Mouse (Mus musculus) kidney, postnatal 36 days (tissue): ENCODE results near the gene Ptn.
A peak's percentile ranks its signal among the peaks of the same experiment; 100 is the strongest.

Source experiments
- DNase-seq, 2 experiments: peaks; one replicate each; pipeline ENCODE4 v3.0.0; 2021 to 2022; ENCODE audit warnings: mixed read lengths in 2 of 2

Gene Ptn

DNA sequence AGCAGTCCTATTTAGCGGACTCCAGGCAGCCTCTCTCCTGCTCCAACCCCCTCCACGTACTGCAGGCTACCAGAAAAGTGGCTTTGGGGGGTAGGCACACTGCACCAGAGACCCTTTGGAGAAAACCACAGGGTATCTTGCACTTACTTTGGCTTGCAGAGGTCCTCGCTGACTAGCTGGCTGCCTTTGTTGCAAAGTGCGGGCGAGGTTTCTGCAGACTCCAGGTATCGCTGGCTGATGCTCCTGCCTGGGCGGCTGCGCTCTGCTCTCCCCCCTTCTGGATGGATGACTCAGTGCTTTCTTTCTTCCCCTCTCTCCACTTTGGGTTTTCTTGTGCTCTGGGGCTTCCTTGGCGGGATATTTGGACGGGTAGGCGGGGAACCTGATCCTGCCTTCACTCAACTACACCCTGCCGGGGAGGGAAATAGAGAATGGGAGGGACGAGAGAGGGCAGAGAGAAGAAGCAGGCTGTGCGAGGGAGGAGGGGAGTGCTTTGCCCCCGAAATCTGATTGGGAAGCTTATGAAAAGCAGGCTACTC is at the start of gene Ptn:
TSS of gene Ptn (minus strand) at position 474 of the 539 bp plus-strand sequence.
- DNase-seq = peak in 1 of 2 experiments; percentile 9

DNA sequence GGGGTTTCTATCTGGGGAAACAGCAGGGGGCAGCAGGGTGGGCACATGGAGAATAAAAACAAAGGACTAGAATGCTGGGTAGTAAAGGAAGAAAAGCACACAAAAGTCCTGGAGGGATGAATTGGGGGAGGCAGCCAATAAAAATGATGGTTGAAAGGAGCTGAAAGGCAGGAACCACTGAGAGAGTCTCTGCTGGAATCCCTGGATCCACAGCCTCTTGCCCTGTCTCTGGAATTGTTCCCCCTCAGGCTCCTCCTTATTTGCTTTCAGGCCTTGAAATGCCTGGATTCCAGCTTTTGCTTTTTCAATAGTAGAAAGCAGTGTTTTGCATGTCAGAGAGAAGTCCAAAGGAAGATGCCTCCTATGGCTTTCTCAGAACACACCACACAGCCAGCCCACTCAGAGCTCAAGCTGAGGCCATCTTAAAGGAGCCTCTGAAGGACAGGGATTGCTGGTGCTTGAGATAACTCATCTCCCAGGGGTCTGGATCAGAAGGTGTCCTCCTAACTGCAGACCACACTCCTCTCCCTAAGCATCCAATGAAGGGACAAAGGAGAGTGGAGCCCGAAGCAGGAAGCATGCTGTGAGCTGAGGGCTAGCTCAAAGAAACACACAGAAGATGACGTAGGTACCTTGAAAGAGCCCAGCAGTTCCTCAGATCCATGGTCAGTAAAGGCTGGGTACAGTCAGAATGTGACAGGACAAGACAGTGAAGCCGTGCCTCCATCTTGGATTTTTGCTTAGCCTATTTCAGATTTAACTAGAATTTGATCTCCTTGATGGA is 48.4 kb upstream of the Ptn start:
- no peak for DNase-seq

DNA sequence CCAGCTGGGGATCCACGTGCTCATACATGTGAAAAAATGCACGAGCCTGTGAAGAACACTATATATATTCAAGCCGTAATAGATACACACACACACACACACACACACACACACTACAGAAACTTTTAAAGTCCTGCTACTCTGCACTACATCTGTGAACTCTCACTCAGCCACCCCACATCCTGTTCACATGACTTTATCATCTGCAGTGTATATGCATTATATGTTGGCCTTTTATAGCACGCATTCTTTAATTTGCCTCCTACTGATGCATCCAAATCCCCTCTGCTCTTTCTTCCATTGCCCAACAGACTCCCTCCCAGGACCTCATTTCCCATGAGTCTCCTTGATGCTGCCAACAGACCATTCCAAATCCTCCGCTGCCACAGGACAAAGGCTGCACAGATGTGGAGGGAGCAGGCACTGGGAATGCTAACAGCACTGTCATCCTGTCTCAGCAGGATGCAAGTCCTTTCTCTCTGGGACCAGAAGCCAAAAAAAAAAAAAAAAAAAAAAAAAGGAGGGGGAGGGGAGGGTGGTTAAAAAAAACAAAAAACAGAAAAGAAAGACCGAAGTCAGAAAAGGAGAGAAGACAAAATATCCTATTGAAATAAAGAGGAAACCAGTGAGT is 47.7 kb upstream of the Ptn start:
- no peak for DNase-seq

DNA sequence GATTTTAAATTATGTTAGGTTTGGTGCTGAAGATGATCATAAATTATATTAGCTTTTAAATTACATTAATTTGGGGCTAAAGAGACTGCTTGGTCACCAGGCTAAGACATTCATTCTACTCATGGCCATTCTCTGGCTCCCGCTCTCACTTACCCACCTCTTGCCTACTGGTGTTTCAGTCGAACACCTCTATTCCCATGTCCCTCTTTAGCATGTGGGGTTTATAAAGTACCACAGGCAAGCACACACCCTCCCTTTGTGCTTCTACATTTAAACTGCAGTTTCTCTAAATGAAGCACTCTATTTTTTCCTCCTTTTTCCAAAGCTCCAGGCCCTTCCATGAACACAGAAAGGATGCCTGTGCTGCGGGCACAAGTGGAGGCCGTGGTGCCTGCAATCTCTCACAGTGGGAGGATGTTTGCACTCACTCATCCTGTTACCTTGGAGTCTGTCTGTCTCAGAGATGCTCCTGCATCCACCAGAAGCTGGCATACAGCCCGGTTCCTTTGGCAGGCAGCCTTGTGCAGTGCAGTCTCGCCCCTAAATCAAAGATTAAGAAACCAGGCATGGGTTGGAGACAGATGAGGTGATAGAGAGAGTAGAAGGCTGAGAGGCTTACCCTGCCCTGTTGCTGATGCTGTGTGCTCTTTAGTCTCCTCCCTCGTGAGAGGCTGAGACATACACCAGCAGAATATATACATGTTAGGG is 40.6 kb upstream of the Ptn start:
- peak; percentile 2 to 53 for DNase-seq

DNA sequence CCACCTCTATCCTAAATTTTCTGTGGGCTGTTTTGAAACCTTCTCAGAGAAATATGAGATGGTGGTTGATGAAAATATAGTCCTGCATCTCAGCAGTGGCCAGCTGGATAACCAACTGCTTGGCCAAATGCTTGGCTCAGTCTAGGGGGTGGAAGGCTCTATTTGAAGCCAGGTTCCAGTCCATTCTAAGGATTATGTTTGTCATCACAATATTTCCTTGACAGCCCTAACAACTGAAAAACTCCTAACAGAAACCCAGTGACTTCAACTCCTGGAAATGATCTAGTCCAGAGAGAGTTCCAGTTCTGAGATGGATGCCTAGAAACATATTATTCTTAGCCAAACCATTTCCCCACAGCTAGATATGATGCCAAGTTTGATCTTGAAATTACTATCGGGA is 35.3 kb upstream of the Ptn start:
- no peak for DNase-seq

DNA sequence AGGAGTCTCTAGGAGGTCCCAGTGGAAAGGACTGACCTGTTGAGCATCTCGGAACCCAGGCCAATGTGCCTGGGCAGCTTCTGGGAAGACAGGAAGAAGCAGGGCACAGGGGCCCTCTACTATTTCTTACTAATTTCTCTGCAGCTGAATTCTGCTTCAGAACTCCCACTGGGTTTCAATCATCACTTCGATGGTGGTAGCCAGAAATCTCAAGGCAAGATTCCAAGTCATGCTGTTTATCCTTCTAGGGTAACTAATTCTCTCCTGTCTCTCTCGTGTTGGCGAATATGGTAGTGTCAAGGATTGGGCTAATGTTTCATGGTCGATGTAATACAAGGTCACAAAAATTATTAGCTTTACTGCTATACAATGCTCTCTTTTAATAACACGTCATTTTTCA is 34.2 kb upstream of the Ptn start:
- no peak for DNase-seq

DNA sequence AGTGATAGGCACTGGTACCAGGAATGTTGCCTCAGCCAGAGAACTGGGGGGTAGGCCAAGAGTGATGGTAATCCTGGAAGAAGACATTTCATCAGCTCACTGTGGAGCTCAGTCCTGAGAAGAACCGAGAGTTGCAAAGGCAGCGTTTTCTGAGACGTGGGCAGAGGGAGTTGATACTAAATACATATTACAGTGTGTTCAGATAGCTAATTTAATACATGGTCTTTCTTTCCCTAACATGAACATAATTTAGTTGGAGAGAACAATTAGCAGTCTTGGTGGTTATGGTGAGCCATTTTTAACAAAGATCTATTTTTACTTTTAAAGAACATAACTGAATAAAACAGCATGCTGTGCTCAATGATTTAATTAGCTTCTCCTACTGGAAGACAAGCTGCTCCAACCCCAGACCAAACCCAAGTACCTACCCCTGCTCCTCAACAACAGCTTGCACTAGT is 33.0 kb upstream of the Ptn start:
- DNase-seq = no peak

DNA sequence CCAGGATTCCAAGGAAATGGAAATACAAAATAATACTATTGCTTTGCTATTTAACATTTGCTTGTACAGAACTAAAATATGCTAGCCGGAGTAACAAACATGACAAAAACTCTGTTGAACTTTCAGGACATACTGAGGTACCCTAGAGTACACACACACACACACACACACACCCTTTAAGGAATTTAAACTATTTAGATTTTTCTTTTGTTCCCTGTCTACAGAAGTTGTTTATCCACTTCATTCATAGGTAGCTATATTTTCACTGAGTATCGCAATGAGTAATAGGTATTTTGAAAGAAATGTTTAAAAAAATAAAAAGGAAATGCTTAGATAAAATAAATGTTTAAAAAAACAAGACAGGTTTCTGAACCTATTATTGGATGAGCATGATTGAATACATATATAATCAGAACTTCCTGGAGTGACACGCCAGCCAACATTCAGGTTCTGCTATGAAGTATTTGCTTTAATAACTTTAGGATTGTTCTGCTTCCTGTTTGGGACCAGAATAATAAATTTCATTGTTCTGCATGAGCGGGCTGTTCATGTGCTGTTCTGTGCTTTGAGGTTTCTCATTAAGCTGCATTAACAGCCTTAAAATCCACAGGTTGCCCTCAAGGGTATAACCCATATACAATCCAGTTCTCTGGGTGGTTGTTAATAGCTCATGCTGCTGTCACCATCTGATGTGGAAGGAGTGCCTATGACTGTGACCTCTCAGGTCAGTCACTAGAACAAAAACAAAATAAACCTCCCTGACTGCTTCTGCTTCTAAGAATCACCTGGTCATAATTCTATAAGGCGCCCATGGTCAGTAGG is 32.3 kb upstream of the Ptn start:
- no peak for DNase-seq

DNA sequence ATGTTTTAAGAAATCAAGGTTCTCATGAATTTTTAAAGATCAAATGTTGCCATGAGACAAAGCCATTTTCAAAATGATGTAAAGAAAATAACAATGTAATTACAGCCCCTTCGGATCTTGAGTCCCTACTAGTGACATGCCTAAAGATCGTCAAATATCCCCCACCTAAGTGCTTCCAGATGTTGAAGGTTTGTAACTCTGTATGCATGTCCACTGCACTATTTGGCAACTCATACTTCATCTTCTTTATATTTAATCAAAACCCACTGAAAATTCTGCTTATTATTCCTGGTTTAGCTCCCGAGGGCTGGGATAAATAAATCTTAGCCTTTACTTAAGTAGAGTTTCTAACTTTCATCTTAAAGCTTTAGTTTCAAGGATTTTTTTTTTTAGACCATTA is 31.7 kb upstream of the Ptn start:
- DNase-seq = no peak

DNA sequence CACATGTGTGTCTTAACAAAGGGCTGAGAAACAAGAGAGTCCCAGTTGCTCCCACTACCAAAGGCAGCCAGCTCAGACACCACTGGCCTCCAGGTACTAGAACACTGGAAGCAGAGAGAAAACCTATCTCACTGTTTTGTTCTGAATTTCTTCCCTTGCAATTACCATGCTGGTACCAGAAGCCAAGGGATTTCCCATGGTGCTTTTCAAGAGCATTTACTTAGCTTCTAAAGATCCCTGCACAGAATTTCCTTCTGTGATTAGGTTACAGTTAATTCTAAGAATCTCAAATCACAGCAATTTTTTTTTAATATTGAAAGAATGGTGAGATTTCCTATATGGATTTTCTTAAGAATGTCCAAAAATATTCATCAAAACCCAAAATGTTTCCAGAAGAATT is 31.2 kb upstream of the Ptn start:
- DNase-seq = no peak

DNA sequence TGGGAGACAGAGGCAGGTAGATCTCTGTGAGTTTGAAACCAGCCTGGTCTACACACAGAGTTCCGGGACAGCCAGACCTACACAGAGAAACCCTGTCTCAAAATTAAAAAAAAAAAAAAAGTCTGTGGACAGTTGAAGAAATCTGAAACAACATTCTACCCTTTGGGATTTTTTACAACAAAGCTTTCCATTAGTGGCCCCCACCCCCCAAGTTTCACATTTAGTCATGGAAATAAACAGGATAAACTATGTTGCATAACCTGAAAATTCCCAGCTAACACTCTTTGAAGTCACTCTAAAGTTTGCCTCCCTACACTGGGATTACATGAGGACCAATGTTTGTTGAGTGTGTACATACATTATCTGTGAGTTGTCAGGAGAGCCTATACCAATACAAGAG is 28.7 kb upstream of the Ptn start:
- no peak for DNase-seq

DNA sequence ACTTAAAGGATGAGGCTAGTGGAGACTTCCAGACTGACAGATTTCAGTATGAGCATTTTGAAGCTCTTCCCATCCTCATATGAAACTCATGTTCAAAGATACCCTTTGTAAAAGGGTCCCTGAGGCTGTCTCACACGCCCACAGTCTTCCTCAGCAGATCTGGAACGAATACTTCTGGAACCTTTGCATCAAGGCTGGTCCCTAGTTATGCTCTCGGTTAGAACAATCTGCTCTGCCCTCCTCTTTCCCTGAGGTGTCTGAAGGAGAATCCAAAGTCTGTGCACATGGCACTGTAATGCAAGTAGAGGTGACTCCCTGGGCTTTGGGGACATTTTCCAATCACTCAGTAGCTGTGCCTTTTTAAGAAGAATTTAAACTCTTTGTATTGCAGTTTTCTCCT is 25.3 kb upstream of the Ptn start:
- no peak for DNase-seq

DNA sequence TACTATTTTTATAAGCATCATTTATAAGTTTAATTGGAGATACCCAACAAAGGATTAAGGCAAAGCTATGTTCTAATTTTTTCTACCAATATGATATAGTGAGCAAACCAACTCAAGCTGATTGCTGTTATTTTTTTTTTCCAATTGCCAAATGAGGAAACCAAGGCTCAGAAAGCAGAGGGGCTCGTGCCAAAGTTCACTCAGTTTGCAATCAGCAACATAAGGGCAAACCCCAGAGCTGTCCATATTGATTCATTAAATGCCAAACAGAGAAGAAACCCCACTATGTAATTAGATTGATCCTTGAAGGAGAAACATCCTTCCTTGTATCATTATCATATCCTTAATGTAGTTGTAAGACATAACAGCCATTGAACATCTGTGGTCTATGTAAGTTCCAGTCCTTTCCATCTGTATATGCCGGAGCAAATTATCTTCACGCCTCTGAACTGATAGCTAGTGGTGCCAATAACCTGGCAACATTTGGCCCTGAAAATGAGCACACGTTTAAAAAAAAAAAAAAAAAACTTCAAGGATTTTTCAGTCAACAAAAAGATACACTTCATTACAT is 24.8 kb upstream of the Ptn start:
- DNase-seq = no peak

DNA sequence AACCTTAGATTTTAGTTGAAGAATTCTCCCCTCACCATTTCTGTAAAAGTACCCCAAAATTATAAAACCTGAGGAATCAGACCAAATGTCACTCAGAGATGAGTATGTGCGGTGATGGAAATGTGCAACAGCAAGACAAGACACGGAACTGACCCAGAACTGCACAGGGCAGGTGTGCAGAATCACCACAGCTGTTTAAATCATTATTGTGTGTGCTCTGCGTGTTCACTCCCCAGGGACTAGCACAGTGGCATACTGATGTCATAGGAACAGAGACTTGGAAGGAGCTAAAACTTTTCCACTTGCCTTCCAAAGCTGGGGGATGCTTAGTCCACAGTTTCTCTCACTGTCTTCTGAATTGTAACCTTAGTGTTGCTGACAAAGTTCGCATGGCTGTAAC is 22.7 kb upstream of the Ptn start:
- no peak for DNase-seq

DNA sequence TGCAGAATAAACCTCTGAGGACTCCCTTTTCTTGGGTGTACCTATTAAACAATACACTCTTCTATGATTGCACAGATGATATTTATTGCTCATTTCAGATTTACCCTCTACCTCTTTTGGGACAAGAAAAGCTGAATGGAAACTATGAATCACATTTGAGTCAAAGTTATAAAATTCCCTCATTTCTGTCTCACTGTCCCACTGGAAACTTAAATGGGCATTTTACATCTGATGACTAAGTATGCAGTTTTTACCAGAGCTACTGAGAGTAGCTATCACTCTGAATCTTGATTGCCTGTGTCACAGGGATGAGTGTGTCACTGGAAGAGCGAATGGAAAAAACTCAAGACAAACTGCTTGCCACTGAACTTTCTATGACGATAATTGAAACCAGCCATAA is 22.2 kb upstream of the Ptn start:
- no peak for DNase-seq

DNA sequence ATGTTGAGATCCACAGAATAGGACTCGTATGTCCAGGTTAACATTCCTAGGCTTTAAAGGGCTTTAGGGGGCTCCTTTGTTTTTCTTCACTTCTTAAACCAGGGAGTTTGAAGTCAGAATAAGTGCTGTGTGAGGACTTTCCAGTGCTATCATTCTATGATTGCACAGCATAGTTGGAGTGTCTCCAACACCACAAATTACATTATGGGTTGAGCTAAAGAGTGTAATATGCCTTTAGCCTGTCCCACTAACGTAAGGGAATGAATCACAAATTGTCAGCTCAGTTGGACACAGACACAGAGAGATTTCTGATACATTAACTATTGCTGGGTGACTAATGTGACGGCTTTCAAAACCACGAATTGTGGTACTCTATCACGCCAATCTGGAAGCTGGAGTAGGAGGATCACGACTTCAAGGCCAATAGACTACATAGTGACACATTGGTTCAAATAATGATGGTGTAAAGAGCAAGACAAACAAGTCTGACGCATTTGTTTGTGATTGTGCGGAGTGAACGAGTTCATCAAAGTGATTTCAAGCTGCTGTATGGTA is 20.4 kb upstream of the Ptn start:
- no peak for DNase-seq

DNA sequence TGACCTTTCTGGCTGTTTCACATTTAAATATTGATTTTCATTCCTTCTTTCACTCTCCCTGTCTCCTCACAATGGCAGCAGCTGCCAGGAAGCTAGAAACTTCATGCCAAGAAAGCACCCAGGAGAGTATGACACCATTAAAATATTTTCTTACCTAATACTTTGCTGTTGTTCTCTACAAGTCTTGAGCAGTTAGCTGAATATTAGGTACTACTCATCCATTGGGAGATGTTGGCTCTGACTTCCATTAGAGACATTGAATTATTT is 9.7 kb upstream of the Ptn start:
- DNase-seq = no peak

DNA sequence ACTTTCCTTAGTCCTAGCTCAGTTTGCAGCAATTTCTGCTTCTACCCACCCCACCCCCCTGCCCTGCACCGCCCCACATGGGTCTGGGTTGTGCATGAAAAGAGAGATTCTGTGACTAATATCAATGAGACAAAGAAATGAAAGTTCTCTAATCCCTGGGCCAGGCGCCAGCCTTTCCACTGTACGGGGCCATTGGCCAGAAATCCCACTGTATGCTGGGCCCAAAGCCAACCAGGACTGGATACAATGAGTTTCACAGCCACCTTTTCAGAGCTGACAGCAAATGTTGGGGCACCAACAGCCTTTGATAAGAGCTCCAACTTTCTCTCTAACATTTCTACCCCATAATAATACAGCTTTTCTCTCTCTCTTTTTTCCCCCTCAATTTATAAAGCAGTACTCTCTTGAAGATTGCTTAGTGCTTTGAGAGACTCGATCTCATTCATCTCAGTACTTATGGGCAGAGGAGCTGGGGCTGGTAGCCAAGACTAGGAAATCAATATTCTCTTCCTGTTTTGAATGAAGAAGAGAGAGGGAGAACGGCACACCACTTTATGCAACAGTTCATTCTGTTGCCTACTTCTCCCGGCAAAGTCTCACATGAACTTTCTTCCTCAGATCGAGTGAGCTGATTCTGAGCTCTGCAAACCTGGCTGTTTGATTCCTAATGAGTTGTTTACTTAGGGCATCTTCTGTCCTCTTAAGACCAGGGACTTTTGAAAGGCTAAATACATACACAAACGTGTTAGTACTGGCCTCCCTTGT is 9.2 kb upstream of the Ptn start:
- DNase-seq = peak; percentile 57 to 78

DNA sequence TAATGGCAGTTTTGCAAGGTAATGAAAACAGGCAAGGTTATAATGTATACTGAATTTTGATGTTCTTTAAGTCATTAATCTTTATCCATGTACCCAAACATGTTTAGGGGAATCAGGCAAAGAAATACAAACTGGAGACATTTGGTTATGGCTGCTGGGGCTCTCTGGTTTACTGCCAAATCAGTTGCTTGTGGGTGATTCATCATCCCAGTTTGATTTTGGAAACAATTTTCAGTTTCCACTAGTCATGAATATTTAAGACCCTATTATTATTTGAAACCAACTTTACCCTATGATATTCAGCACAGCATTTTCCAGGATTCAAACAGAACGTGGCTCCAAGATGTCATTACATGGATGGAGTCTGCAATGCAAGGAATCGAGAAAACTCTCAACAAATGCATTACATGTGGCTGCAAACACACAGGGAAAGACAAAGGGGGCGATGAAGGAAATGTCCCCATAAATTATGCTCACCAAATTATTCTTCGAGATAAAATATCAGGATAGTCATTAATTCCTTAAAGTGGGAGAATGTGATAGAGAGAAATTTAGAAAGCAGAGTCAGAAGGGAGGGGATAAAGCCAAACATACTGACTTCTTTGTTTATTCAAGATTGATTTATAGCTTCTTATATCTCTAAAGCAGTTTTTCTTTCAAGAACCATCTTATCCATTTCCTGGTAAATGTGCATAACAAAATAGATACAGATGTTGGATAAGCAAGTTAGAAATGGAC is 8.4 kb upstream of the Ptn start:
- DNase-seq = no peak

DNA sequence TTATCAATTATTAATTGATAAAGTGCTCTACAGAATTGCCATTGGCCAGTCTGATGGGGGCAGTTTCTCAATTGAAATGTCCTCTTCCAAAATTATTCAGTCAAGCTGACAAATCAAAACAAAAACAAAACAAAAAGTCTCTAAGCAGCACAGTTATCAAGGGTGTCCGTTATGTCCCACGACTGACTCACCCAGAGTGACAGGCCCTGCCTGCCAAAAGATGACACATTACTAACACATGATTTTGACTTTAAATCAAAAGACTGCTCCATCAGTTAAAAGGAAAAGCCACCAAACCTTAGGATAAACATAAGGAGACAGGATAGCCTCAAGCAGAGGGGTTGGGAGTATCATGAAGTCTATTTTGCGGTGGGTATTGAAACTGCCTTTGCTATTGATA is 6.6 kb upstream of the Ptn start:
- no peak for DNase-seq

DNA sequence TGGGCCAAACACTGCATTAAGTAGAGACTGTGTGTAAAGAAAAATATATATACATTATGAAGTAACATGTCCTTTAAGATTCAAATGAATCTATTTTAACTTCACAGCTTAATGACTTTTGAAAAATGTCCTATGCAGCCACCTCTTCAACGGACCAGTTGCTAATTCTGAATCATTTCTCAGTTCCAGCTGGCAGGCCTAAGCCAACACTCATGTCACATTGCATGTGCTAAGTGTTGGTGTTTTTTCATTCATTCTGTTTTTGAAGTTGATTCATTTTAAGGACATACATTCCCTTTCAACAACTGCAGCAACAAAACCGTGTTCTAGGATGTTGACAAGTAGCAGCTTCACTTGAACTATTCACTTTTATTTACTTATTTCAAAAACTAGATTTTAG is 6.0 kb upstream of the Ptn start:
- no peak for DNase-seq
